Mouse (Mus musculus) small intestine, adult 2 months (tissue): ENCODE results near the gene Desi2. TPM values are rescaled to one million over a fixed set of nuclear protein-coding genes. Genes with fewer than 3 reads are reported as not detected.
"Not testable (repeated sequence)": the region's sequence is repeated elsewhere in the genome, so short reads cannot be mapped to it uniquely, and the experiment has no call there.

Experiments
- H3K27ac ChIP-seq: fragments of 200-500 bp; 2 replicates; pipeline ENCODE4 v1.5.1; 2012; ENCODE audit warnings: low read depth, low read length, control low read depth, inconsistent platforms; ENCODE audit not compliant: insufficient read depth
- H3K27me3 ChIP-seq: fragments of 200-500 bp; 2 replicates; pipeline ENCODE4 v1.6.1; 2012; ENCODE audit warnings: mild to moderate bottlenecking, moderate library complexity, low read length, inconsistent platforms; ENCODE audit not compliant: control insufficient read depth, insufficient read depth
- H3K36me3 ChIP-seq: fragments of 200-500 bp; 2 replicates; pipeline ENCODE4 v1.6.1; 2012; ENCODE audit warnings: mild to moderate bottlenecking, low read length, control low read depth, inconsistent platforms; ENCODE audit not compliant: control insufficient read depth, insufficient read depth
- H3K4me1 ChIP-seq: fragments of 200-500 bp; 2 replicates; pipeline ENCODE4 v1.6.1; 2012; ENCODE audit warnings: low read length, inconsistent platforms, mixed read lengths; ENCODE audit not compliant: control insufficient read depth, insufficient read depth, insufficient read length
- H3K4me3 ChIP-seq: fragments of 200-500 bp; 2 replicates; pipeline ENCODE4 v1.5.1; 2012; ENCODE audit warnings: low read depth, mild to moderate bottlenecking, control low read depth, inconsistent platforms, low read length, moderate library complexity
- CTCF ChIP-seq: fragments of 200-500 bp; IDR thresholded peaks from 2 replicates; pipeline ENCODE4 v1.5.1; 2012; ENCODE audit warnings: low read depth, mild to moderate bottlenecking, control low read depth, inconsistent platforms, low read length, moderate library complexity, mixed read lengths; ENCODE audit not compliant: insufficient replicate concordance, insufficient read length; ENCODE audit errors: extremely low read depth
- POLR2A ChIP-seq: fragments of 200-500 bp; IDR thresholded peaks from 2 replicates; pipeline ENCODE4 v1.6.1; 2012; ENCODE audit warnings: low read depth, mild to moderate bottlenecking, control low read depth, inconsistent platforms, low read length, moderate library complexity
- WGBS: fragments of 180-500 bp; shearing (Covaris S2); methylation state at CpG from one replicate; pipeline ENCODE4 v1.1.7; 2018; 5-methylcytosine and 5-hydroxymethylcytosine counted together
- polyA plus RNA-seq: library from polyadenylated mRNA; depleted of rRNA; stranded (reverse); fragments of >200 nt; gene quantifications from 2 replicates; pipeline ENCODE4 v1.2.3, GENCODE M21; 2012

The Desi2 gene
- polyA plus RNA-seq, 1 experiment: 4.8 TPM

GRCm38 (mm10) chr1:178238676-178239075 is 51.5 kb downstream of the Desi2 start:
- peaks cover 3% of the 10 kb centered on the region for H3K36me3 ChIP-seq
- H3K27me3 ChIP-seq: no peaks in the 10 kb centered on the region
- 70% methylated on average over 1 of the region's 1 CpGs for WGBS
- no peak overlapping the region for H3K27ac ChIP-seq
- no peak for TF ChIP-seq CTCF
- no peak for TF ChIP-seq POLR2A
- no peaks in the 10 kb centered on the region for H3K4me1 ChIP-seq
- H3K4me3 ChIP-seq: no peak overlapping the region

- Histone ChIP-seq H3K4me1 (no peaks in the 10 kb centered on the region), H3K36me3 (peaks cover 24% of the 10 kb centered on the region), H3K27ac (no peak overlapping the region), H3K4me3 (no peak overlapping the region), H3K27me3 (no peaks in the 10 kb centered on the region)
- WGBS: 98% methylated on average over 1 of the region's 1 CpGs
- TF ChIP-seq CTCF: peak; percentile 51; the same call in 1 of the 2 replicates
- TF ChIP-seq POLR2A: no peak
Measured at GRCm38 (mm10) chr1:178241884-178242508, 54.8 kb downstream of the Desi2 start.

GRCm38 (mm10) chr1:178248107-178248820 is 61.0 kb downstream of the Desi2 start:
- Histone ChIP-seq H3K36me3 (peaks cover 51% of the 10 kb centered on the region), H3K4me3 (no peak overlapping the region), H3K27me3 (no peaks in the 10 kb centered on the region), H3K27ac (no peak overlapping the region), H3K4me1 (no peaks in the 10 kb centered on the region)
- 74% methylated on average over 1 of the region's 1 CpGs for WGBS
- TF ChIP-seq POLR2A (no peak), CTCF (no peak)

GRCm38 (mm10) chr1:178254598-178254997 is 67.4 kb downstream of the Desi2 start:
- Histone ChIP-seq H3K27ac (no peak overlapping the region), H3K4me1 (no peaks in the 10 kb centered on the region), H3K36me3 (peaks cover 22% of the 10 kb centered on the region), H3K27me3 (no peaks in the 10 kb centered on the region), H3K4me3 (no peak overlapping the region)
- WGBS: 85% methylated on average over 4 of the region's 4 CpGs
- TF ChIP-seq CTCF (no peak), POLR2A (no peak)

- Histone ChIP-seq H3K27me3 (no peaks in the 10 kb centered on the region), H3K36me3 (peaks cover 9% of the 10 kb centered on the region), H3K27ac (no peak overlapping the region), H3K4me3 (no peak overlapping the region), H3K4me1 (no peaks in the 10 kb centered on the region)
- WGBS: 96% methylated on average over 4 of the region's 4 CpGs
- TF ChIP-seq CTCF (no peak), POLR2A (no peak)
Measured at GRCm38 (mm10) chr1:178256351-178256750, 69.1 kb downstream of the Desi2 start.

- H3K27me3 ChIP-seq: no peaks in the 10 kb centered on the region
- peaks cover 3% of the 10 kb centered on the region for H3K36me3 ChIP-seq
- H3K27ac ChIP-seq: no peak overlapping the region
- 91% methylated on average over 2 of the region's 2 CpGs for whole genome bisulfite sequencing
- H3K4me3 ChIP-seq: no peak overlapping the region
- TF ChIP-seq CTCF: no peak
- no peak for TF ChIP-seq POLR2A
- H3K4me1 ChIP-seq: no peaks in the 10 kb centered on the region
Measured at GRCm38 (mm10) chr1:178258821-178259220, 71.6 kb downstream of the Desi2 start.

GRCm38 (mm10) chr1:178265381-178265780 is 78.2 kb downstream of the Desi2 start:
- not testable (repeated sequence) for H3K27me3 ChIP-seq, H3K4me3 ChIP-seq, H3K36me3 ChIP-seq, H3K4me1 ChIP-seq, H3K27ac ChIP-seq
- 85% methylated on average over 3 of the region's 3 CpGs for WGBS
